Mouse (Mus musculus) B cell, adult 2 months (primary cell): ENCODE measurements around the gene Ptpra.
A peak's percentile ranks its signal among the peaks of the same experiment; 100 is the strongest.
"Not testable (repeated sequence)": the region's sequence is repeated elsewhere in the genome, so short reads cannot be mapped to it uniquely, and the experiment has no call there.

ENCODE experiments used
- DNase-seq, 2 experiments: peaks; one replicate each; pipeline ENCODE4 v3.0.0; 2022

The Ptpra gene

DNA sequence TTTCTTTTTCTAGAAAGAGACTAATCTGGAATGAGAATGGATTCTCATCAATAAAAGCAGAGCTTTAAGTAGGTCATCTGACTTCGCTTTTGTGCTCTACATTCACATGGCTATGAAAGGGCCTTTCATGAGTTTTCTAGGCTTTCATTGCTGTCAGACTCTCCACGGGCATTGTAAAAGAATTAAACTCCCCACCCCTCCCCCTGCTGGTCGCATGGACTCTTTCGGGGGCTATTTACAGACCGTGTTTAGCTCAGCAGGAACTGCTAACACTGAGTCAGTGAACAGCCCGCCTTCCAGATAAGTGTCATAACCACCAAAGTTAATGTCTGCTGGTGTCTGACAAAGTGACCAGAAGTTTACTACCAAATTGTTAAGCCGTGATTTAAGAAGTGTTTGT lies 41.5 kb downstream of the Ptpra start:
- DNase-seq: peak; percentile 9 to 19

DNA sequence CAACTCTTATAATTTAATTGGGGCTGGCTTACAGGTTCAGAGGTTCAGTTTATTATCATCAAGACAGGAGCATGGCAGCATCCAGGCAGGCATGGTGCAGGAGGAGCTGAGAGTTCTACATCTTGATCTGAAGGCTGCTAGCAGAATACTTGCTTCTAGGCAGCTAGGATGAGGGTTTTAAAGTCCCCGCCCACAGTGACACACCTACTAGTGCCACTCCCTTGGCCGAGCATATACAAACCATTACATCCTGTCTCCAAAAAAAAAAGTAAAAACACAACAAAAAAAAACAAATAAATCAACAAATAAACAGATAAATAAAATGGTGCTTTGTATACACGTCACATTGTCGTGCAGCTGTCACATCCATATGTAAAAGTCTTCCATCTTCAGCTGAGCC lies 45.0 kb downstream of the Ptpra start:
- DNase-seq: not testable (repeated sequence)

DNA sequence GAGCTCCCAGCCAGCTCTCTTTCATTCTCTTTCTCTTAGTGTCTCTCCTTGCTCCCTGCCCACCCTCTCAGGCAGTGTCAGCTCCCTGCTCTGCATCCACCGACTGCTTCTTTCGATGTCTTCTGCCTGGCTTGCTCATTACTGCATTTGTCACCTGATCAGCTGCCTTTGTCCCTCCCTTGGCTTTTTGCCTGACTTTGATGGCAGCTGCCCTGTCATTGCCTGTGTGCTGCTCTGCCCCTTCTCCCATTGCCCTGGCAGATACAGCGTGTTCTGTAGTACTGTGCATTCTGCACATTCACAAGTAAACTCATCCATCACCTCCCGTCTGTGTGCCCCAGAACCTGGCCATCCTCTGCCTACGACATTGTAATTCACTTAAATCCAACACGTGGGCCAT lies 46.0 kb downstream of the Ptpra start:
- no peak for DNase-seq

DNA sequence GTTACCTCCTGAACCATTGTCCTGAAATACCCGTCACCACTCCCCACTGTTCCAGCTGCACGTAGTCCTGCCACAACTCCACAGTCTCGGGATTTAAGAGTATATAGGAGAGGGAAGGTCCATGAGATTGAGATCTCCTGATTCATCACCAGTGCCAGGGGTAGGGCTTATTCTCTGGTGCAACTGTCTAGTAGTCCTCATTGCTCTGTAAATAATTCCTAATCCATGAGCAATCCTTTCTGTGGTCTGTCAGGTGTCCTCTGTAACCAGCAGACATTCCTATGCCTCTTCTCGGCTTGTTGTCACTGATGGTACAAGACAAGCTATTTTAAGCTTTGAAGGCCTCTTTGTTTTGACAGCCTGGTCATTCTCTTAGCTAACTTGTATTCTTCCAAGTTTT lies 46.9 kb downstream of the Ptpra start:
- DNase-seq: no peak

DNA sequence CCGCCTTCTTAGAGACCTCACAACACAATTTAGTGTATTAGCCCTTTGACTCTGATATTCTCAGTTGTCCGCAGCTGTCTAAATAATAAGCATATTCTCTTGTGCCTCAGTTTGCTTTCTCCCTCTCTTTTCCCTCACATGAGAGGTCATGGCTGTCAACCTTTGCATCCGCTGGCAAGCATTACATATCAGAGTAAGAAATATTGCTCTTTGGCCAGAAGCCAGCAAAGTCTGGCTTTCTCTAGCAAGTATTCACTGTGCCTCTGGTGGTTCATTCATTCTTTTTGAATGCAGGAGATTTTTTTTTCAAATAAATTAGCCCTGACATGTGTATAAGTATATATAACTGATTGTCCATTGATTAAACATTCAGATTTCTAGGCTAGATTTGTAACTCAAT lies 49.5 kb downstream of the Ptpra start:
- DNase-seq: no peak

DNA sequence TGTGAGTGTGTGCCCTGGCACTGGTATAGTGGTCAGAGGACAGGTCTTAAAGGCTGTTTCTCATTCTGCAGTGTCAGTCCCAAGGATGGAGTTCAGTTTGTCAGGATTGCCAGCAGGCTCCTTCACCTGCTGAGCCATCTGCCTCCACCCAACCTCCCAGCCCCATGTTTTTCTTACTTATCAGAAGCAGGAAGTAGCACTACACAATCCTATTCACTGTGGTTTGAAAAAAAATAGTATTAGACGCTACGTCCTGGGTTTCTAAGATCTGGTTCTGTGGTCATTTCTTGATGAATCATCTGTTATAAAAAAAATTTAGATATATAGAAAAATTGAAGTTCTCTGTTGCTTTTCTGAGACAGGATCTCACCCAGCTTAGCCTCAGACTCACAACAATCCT lies 51.5 kb downstream of the Ptpra start:
- peak in 1 of 2 experiments; percentile 2 for DNase-seq

DNA sequence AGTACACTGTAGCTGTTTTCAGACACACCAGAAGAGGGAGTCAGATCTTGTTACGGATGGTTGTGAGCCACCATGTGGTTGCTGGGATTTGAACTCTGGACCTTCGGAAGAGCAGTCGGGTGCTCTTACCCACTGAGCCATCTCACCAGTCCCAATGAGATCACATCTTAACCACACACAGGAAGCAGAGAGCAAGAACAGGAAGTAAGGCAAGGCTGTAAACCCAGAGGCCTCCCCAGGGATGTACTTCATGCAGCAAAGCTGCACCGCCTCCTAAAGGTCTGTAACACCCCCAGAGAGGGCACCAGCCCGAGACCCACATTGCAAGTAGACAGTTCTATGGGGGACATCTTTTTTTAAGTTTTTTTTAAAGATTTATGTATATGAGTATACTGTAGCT lies 61.5 kb downstream of the Ptpra start:
- DNase-seq: peak; percentile 10 to 34

DNA sequence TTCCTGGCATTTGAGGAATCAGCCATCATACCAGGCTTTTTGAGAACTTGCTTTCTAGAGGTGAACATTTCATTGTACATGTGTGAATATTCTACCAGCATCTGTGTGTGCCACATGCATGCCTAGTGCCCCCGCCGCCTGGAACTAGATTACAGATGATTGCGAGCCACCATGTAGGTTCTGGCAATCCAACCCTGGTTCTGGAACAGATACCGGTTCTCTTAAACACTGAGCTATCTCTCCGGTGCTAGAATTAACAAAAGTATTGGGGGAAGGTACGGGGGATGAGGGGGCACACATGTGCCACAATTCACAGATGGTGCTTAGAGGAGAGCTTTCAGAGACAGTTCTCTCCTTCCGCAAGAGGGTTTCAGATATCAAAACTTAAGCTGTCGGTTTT lies 63.8 kb downstream of the Ptpra start:
- no peak for DNase-seq

DNA sequence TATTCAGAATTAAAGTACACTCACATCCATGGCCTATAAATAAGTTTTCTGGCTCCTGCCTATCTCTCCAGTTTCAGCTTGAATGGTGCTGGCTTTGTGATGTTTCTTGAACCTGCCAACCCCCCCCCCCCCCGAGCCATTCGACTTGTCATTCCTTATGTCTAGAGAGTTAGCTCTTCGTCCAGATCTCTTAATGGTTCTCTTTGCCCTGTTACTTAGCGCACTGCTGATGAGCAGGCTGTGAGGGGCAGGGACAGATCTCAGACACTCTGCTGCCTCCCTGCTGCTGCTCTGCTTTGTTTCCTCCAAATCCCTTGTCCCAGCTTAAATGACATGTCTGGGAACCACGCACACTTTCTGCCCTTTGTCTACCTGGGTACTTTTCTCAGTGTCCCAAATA lies 65.7 kb downstream of the Ptpra start:
- no peak for DNase-seq

DNA sequence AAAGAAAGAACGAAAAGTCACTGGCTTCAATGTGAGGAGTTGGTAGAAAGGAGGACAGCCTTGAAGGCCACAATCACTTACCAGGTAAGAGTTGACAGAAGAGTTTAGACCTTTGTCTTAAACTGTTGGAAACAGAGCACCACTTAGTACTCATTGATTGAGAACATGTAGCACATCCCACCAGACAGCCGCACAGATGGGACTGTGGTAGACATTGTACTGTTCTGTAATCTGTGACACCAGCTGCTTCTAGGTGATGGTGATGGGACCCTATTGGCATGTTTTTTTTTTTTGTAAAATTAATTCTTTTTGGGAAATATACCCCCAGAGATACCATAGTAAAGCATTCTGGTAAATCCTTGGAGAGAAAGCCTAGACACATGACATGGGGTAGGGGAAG lies 71.8 kb downstream of the Ptpra start:
- no peak for DNase-seq

DNA sequence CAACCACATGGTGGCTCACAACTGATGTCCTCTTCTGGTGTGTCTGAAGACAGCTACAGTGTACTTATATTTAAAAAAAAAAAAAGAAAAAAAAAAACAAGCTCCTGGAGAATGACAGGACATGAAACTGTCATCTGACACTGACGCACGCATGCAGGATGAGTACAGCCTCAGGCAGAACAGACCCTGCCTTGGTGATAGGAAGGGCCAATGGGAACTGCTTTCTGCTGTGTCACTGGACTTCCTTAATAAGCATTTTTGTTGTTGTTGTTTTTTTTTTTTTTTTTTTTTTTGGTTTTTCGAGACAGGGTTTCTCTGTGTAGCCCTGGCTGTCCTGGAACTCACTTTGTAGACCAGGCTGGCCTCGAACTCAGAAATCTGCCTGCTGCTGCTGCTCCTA lies 75.4 kb downstream of the Ptpra start:
- DNase-seq: not testable (repeated sequence)

DNA sequence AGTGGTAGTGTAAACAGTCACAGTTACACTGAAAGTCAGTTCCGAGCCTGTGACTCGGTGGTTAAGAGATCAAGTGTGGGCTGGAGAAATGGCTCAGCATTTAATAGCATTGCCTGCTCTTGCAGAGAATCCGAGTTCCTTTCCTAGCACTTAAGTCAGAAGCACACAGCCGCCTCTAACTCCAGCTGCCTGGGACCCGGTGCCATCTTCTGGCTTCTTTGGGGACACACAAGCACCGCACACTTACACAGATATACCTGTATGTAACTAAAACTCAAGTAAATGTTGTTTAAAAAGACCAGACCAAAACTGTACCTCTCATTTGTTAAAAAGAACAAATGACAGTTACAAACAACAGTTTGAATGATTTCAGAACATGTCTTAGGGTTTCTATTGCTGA lies 78.4 kb downstream of the Ptpra start:
- DNase-seq: no peak

DNA sequence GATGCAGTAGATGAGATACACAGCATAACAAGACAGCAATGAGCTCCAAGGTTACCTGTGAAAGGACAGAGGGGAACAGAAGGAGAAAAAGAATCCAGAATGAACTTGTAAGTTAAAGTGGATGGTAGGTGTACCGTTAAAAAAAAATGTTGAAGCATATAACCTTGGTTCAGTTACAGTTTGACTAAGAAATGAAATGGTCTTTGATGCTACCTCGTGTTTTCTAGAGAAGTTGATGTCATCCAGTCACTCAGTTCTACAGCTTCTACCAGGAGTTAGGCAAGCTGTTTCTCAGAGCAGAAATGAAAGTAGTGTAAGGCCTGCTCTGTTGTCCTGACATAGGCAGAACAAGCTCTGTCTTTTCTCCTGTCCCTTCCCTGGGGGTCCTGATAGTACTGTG lies 79.2 kb downstream of the Ptpra start:
- DNase-seq: no peak

DNA sequence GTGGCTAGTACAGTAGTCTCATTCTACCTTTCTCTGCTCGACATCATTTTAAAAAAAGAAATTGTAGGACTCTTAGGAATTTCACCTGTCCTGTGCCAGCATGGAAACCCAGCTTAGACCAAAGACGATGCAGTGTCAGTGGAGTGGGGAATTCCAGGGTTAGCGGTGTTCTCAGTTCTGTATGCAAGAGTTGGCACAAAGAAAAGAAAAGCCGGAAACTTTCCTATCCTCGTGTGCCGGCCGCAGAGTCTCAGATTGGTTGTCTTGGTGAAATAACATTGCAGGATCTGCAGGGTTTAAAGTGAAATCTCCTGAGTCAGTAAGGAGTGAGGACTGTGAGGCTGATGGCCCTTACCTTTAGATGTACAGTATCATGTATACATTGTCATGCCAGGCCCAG lies 79.8 kb downstream of the Ptpra start:
- DNase-seq: no peak

DNA sequence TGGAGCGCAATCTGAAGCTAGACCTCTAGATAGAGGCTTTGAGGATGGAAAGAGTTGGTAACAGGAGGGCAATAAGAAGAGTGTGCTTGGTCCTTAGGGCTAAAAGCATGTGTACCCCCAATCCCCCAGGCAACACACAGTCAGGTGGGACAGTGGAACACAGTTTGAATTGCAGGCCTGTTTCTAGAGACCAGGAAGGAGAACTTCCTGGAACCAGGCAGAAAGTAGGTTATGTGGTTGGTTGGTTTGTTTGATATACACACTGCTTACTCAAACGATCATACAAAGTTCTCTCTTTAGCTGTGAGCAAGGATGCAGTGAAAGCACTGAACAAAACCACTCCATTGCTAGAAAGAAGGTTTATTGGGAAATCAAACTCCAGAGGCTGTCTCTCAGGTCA lies 82.1 kb downstream of the Ptpra start:
- DNase-seq: no peak

DNA sequence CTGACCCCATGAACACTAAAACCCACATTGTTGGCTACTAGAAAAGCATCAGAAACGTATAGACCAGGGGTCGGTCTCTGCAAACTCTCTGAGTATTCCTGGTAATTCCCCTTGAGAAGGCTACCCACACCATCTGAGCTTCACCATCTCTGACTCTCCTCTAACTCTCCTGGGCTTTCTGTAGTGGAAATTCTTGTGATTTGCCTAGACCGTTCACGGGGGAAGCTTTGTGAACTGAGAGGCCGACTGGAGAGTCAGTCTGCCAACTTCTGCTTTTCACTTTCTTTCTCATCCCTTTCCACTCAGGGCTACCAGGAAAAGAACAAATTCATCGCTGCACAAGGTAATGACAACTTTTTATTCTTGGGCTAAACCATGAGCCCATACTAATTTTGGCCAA lies 84.9 kb downstream of the Ptpra start:
- DNase-seq: no peak

DNA sequence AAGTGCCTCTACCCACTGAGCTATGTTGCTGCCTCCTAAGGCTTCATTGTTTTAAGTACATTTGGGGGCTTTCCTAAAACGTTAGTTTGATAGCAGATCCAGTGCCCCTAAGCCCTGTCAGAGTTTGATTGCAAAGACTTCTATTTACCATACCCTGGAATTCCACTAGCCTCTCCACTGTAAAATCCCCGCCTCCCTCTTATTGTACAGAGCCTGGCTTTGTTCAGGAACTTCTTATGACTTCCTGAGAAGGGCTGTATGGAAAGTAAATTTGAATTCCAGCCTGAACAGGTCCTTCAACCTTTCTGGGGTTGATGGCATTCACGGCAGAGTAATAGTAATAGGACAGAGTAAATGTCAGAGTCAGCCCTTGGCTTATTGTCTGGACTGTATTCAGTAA lies 86.8 kb downstream of the Ptpra start:
- DNase-seq: no peak

DNA sequence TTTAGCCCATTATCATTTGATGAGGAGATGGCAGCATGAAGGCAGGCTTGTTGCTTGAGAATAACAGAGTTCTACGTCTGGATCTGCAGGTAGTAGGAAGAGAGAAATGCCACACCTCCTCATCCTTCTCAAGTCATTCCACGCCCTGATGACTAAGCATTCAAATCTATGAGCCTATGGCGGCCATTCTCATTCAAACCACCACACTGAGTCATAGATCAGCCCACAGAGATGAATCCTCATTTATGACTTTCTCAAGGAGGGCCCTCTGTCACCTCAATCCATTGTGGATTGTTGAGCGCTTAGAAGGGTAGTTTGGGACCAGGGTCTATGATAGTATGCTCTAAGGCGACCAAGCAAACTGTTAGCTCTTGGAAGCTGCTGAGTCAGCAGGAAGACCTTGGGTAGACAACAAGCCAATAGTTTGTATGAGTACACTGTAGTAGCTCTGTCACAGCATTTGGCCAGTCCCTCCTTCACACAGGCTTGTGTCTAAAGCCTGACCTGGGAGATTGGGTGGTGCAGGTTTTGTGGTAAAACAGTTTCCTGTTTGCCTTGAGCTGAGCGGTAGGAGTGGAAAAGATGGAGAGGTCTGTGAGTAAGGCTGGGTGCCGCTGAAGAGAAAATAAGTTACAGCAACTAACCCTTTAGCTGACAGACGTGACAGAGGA lies 88.9 kb downstream of the Ptpra start:
- DNase-seq: no peak

DNA sequence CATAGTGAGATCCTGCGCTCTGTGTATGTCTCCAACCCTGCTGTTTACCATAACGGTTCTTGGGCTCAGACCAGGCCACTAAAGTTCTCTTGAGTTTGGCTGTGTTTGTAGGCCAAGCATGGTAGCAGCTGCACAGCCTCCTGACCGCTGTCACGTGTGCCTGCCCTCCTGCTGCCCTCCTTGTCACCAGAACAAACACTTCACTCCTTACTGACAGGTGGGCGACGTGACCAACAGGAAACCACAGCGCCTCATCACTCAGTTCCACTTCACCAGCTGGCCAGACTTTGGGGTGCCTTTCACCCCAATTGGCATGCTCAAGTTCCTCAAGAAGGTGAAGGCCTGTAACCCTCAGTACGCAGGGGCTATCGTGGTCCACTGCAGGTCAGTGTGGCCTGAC lies 90.2 kb downstream of the Ptpra start:
- DNase-seq: peak; percentile 12 to 23

DNA sequence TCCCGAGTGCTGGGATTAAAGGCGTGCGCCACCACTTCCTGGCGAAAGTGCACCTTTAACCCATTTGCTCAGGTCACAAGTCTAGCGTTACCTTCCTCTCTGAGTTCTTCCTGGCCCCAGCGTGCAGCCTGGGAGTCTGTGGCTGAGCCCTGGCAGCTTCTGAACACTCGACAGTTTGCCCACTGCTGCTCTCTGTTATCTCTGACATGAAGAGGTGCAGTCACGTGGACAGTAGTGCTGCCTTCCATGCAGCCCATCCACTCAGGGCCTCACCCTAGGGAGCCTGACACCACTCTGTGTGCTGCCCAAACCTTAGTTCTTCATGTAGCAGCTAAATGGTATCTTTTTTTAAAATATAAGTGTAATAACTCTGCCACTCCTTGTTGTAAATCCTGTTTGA lies 96.9 kb downstream of the Ptpra start:
- no peak for DNase-seq

DNA sequence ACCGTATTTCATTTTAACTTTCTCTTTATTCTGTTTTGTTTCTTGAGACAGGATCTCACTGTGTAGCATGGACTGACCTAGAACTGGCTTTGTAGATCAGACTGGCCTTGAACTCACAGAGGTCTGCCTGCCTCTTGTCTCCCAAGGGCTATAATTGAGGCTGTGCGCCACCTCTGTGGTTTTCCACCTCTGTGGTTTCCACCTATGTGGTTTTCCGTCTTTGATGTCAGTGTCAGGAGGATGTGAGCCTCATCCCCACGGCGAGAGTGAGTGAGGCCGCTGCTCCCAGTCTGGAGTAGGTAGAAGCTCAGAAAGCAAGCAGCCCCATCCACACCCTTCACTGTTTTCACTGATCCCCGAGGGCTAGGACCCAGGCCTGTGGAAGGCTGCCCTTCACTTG lies 104.8 kb downstream of the Ptpra start:
- DNase-seq: no peak

DNA sequence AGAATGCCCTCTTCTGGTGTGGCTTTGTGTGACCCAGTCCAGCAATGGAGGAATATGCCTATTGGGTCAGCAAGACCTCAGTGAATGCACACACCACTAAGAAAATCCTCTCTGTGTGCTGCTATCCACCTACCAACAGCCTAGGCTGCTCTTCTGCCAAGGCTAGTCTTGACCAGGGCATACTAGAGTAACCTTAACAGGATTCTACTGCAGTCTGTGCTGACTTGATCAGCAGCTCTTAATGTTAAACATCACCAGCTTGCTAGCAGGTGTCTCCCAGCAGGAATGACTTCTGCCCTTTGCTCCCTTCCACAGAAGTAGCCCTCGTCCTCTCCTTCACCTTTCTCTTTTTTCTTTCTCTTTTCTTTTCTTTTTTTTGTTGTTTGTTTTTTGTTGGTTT lies 106.2 kb downstream of the Ptpra start:
- no peak for DNase-seq

DNA sequence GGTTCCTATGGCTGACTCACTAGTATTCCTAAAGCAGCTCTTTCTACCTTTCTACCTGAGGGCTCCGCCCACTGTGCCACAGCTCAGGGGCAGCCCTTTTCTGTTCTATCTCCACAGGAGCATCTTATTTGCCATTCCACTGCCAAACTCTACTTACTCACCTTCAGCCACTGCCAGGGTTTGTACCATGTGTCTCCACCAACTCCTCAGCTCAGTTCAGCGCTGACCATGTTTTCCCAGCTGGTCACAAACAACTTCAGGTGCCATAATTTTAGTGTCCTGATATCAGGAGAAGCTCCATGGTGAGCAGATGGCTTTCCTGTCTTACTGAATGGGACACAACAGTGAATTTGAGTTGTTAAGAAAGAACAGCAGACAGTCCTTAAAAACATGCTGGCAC lies 107.4 kb downstream of the Ptpra start:
- no peak for DNase-seq

DNA sequence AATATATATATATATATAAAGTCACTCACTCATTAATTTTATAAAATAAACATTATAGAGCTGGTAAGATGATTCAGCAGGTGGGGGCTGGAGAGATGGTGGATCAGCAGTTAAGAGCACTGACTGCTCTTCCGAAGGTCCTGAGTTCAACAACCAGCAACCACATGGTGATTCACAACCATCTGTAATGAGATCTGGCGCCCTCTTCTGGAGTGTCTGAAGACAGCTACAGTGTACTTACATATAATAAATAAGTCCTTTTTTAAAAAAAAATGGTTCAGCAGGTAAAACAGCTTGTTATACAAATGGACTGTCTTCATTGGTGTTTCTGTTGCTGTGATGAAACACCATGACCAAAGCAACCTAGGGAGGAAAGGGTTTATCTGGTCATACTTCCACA lies 107.9 kb downstream of the Ptpra start:
- no peak for DNase-seq

DNA sequence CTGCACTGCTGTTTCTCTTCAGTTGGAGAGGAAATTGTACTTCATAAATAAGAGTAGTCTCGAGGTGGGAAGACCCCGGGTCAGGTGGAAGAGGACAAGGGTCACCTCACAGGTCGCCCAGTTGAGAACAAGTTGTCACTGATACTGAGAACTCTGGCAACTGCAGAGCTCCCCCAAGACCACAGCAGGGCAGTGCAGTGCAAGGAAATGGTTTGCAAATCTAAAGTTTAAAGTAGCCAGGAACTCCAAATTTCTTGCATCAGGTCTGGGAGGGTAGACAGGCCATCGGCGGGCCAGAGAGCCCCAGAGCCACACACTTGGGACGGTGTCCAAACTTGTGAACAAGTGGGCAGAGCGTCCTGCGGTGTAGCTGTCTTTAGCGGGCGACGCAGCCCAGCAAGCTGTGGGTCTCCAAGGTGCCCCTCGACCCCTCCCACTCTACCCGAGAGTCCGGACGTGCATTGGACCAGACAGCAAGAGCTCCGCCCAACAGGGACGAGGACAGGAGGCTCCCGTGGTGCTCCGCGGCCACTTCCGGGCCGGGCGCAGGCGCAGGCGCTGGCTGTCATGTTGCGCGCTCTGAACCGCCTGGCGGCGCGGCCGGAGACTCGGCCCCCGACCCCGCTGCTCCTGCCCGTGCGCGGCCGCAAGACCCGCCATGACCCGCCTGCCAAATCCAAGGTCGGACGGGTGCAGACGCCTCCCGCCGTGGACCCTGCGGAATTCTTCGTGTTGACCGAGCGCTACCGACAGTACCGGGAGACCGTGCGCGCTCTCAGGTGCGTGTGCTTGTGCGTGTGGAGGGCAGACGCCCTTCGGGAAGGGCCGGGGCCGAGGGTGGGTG lies 113.4 kb downstream of the Ptpra start, which contains the start of gene Mrps26:
Gene Mrps26, plus strand, starts transcription at position 531 of the 844 bp plus-strand sequence.
- DNase-seq: peak; percentile 89
